Mouse (Mus musculus) liver, postnatal 0 days (tissue): ENCODE data around the gene Arhgap44. TPM values are rescaled to one million over a fixed set of nuclear protein-coding genes. Genes with fewer than 3 reads are reported as not detected.

Experiments
- ATAC-seq: fragments of 200-750 bp; cut with Nextera tagmentation; 2 replicates; pipeline ENCODE4 v1.8.0; 2017; ENCODE audit warnings: mild to moderate bottlenecking, moderate library complexity
- DNase-seq: peaks from one replicate; pipeline ENCODE4 v3.0.0-alpha.2; 2016
- H3K27ac ChIP-seq: fragments of 300-500 bp; sonication (generic); 2 replicates; pipeline ENCODE4 v1.5.1; 2014; ENCODE audit warnings: antibody characterized with exemption, moderate library complexity, mild to moderate bottlenecking, low read depth
- H3K27me3 ChIP-seq: fragments of 300-500 bp; sonication (generic); 2 replicates; pipeline ENCODE4 v1.6.1; 2014; ENCODE audit warnings: low read length, control low read depth, mixed read lengths; ENCODE audit not compliant: insufficient read depth
- H3K36me3 ChIP-seq: fragments of 300-500 bp; sonication (generic); replicated peaks from 2 replicates; pipeline ENCODE4 v1.6.1; 2014; ENCODE audit warnings: mild to moderate bottlenecking, control low read depth, low read length, moderate library complexity, mixed read lengths; ENCODE audit not compliant: insufficient read depth
- H3K4me1 ChIP-seq: fragments of 300-500 bp; sonication (generic); 2 replicates; pipeline ENCODE4 v1.6.1; 2014; ENCODE audit warnings: antibody characterized with exemption, mild to moderate bottlenecking, control low read depth; ENCODE audit not compliant: insufficient read depth
- H3K4me2 ChIP-seq: fragments of 300-500 bp; sonication (generic); 2 replicates; pipeline ENCODE4 v1.6.1; 2014; ENCODE audit warnings: low read depth, mild to moderate bottlenecking, low read length, moderate library complexity, mixed read lengths
- H3K4me3 ChIP-seq: fragments of 300-500 bp; sonication (generic); 2 replicates; pipeline ENCODE4 v1.5.1; 2014; ENCODE audit warnings: low read depth, low read length
- H3K9ac ChIP-seq: fragments of 300-500 bp; sonication (generic); replicated peaks from 2 replicates; pipeline ENCODE4 v1.6.1; 2014; ENCODE audit warnings: mild to moderate bottlenecking, moderate library complexity
- H3K9me3 ChIP-seq: fragments of 300-500 bp; sonication (generic); 2 replicates; pipeline ENCODE4 v1.6.1; 2016; ENCODE audit warnings: mild to moderate bottlenecking, control low read depth, low read length, mixed read lengths
- CTCF ChIP-seq: sonication (generic); IDR thresholded peaks from 2 replicates; pipeline ENCODE4 v1.5.1; 2016; ENCODE audit warnings: antibody characterized with exemption, low read depth
- EP300 ChIP-seq: IDR thresholded peaks from 2 replicates; pipeline ENCODE4 v1.6.1; 2016; ENCODE audit warnings: antibody characterized with exemption, low read depth, mild to moderate bottlenecking
- WGBS: fragments of 180-500 bp; shearing (Covaris S2); extraction: QIAGEN DNeasy Blood & Tissue Kit; methylation state at CpG from one replicate; pipeline ENCODE4 v1.1.7; 2014; ENCODE audit not compliant: insufficient replicate concordance; 5-methylcytosine and 5-hydroxymethylcytosine counted together
- polyA plus RNA-seq: library from polyadenylated mRNA; unstranded; fragments of >200 nt; fragmentation: Nextera tagmentation; extraction: Ambion mirVana; gene quantifications from 2 replicates; pipeline ENCODE4 v1.2.1, GENCODE M21; 2015

The Arhgap44 gene
- polyA plus RNA-seq = 0.62 and 0.73 TPM in 2 replicates

DNA sequence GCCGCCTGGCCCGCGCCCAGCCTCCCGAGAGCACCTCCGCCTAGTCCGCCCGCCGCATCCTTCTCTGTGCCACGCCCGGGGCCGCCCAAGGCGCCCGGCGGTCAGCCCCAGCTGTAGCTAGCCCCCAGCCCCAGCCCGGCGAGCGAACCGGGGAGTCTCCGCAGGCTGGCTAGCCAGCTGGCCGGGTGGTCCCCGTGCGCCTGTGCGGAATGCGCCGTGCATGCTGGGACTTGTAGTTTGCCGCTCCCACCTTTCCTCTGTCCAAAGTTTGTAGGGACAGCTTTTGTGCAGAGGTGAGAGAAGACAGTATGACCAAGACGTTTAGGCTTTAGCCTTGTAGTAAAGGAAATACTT is at the start of gene Arhgap44:
TSS of gene Arhgap44 (minus strand) at position 195 of the 354 bp plus-strand sequence.
- Histone ChIP-seq H3K4me1 (0 out of 2 replicates have a peak, but pooled peaks cover 8% of the 10 kb centered on the region), H3K9ac (peak within 1 kb of the TSS; percentile 49; the same call in 1 of the 2 replicates), H3K4me2 (peak within 1 kb of the TSS; percentile 72), H3K27ac (no peak within 1 kb of the TSS), H3K27me3 (peaks cover 13% of the 10 kb centered on the region), H3K9me3 (no peaks in the 10 kb centered on the region), H3K4me3 (peak within 1 kb of the TSS; percentile 58), H3K36me3 (no peaks in the 10 kb centered on the region)
- no peak for TF ChIP-seq CTCF
- no peak for TF ChIP-seq EP300
- under 1% methylated on average over 27 of the region's 27 CpGs for WGBS
- ATAC-seq = peak; percentile 77
- DNase-seq = peak; percentile 65

DNA sequence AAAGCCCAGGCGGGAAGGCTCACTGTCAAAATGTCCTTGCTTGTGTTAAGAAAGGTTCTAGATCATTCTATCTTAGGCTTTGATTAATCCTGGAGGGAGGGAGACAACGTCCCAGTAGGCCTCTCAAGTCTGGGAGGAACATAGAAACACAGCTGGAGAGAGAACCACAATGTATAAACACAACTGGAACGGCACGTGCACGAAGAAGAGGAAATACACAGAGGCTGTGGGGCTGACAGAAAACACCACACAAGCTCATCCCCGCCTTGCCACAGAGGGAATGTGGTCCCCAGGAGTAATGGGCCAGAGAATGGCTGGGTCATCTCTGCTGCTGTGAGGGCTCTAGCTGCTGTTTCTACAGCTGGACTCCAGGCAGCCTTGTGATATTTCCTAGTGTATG is 48.9 kb upstream of the Arhgap44 start:
- H3K27ac ChIP-seq = no peak overlapping the region
- no peak overlapping the region for H3K4me2 ChIP-seq
- H3K27me3 ChIP-seq = no peaks in the 10 kb centered on the region
- H3K4me3 ChIP-seq = no peak overlapping the region
- no peak for ATAC-seq
- no peak overlapping the region for H3K9ac ChIP-seq
- no peaks in the 10 kb centered on the region for H3K4me1 ChIP-seq
- DNase-seq = no peak
- no peaks in the 10 kb centered on the region for H3K9me3 ChIP-seq
- 45% methylated on average over 6 of the region's 6 CpGs for WGBS
- no peak for TF ChIP-seq CTCF
- no peaks in the 10 kb centered on the region for H3K36me3 ChIP-seq

DNA sequence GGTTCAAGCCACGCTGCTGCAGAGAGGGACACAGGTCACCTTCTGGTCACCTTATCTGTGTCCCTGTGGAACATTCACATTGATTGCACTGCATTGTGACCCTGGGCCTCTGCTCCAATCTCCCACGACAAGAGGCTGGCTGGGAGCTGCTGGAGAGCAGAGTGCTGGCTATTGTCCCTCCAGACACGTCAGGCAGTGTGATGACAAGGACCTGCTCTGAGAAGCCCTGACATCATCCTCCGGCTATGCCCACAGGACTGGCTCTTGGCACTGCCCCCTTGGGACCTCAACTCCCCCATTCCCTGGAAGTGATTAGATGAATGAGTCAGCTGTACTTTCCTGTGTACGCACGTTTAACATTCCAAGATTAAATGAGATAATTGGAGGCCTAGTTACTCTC is 46.7 kb upstream of the Arhgap44 start:
- H3K27me3 ChIP-seq = no peaks in the 10 kb centered on the region
- TF ChIP-seq CTCF (no peak), EP300 (no peak)
- no peaks in the 10 kb centered on the region for H3K9me3 ChIP-seq
- 43% methylated on average over 6 of the region's 6 CpGs for WGBS
- no peak for DNase-seq
- H3K36me3 ChIP-seq = no peaks in the 10 kb centered on the region
- ATAC-seq = no peak
- no peaks in the 10 kb centered on the region for H3K4me1 ChIP-seq
- H3K27ac ChIP-seq = no peak overlapping the region
- no peak overlapping the region for H3K4me3 ChIP-seq
- no peak overlapping the region for H3K9ac ChIP-seq
- H3K4me2 ChIP-seq = no peak overlapping the region

DNA sequence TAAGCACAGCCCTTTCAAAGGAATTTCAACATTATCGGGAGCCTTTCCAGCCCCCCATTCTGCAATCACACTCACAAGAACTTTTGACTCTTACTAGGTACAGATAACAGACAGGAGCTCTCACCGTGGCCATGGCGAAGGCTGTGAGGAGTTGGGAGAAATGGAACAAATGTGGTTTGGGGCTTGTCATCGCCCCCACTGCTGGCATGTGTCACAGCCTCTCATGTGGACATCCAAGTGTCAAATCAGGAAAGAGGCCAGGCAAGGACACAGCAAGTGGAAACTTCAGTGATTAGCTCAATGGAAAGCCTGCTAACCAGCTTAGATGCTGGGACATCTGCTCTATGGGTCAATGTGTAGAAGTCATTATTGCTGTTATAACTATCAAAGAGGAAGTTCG is 42.5 kb upstream of the Arhgap44 start:
- no peak for DNase-seq
- TF ChIP-seq CTCF (no peak), EP300 (no peak)
- Histone ChIP-seq H3K4me3 (no peak overlapping the region), H3K27ac (no peak overlapping the region), H3K36me3 (no peaks in the 10 kb centered on the region), H3K4me2 (no peak overlapping the region), H3K4me1 (no peaks in the 10 kb centered on the region), H3K27me3 (no peaks in the 10 kb centered on the region), H3K9me3 (no peaks in the 10 kb centered on the region), H3K9ac (no peak overlapping the region)
- no peak for ATAC-seq
- 72% methylated on average over 5 of the region's 5 CpGs for WGBS

DNA sequence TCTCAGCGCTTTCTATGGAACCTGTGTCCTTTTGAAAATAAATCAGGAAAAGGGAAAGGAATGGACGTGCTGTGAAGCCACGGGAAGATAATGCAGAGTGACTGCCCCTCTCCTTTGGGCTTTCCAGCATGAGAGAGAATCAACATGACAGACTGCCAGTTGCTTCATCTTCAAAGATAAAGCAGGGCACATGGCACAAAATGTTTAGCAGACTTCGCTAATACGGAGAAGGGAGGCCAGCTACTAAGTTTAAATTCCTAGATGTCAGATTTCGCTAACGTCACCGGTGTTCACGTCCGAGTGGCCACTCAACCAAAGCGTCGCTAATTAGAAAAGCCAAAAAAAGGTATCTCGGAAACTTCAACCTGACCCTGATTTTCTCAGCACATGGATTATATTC is 41.9 kb upstream of the Arhgap44 start:
- WGBS = 83% methylated on average over 13 of the region's 13 CpGs
- no peaks in the 10 kb centered on the region for H3K9me3 ChIP-seq
- ATAC-seq (no peak), DNase-seq (no peak)
- H3K9ac ChIP-seq = no peak overlapping the region
- no peaks in the 10 kb centered on the region for H3K4me1 ChIP-seq
- TF ChIP-seq EP300 (no peak), CTCF (no peak)
- H3K27me3 ChIP-seq = no peaks in the 10 kb centered on the region
- no peak overlapping the region for H3K4me2 ChIP-seq
- H3K27ac ChIP-seq = no peak overlapping the region
- no peaks in the 10 kb centered on the region for H3K36me3 ChIP-seq
- H3K4me3 ChIP-seq = no peak overlapping the region

DNA sequence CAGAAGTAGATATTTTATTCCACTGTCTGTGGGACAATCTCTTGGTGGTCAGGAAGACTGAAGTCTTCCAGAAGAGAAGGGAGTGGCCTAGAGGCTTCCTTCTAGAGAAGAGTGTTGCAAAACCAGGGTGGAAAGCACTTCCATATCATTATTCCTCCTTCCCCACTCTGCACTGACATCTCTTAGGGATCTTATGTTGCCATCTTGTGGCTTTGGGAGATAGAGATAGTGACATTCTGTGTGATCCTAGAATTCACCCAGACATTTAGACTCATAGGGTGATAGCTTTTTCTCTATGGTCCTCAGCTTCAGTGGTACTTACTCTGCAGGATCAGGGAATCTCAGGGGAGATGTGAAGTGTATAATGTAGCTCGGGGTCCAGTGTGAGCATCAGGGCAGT is 40.3 kb upstream of the Arhgap44 start:
- TF ChIP-seq EP300 (no peak), CTCF (no peak)
- Histone ChIP-seq H3K9me3 (no peaks in the 10 kb centered on the region), H3K4me3 (no peak overlapping the region), H3K36me3 (no peaks in the 10 kb centered on the region), H3K4me1 (no peaks in the 10 kb centered on the region), H3K27ac (no peak overlapping the region), H3K4me2 (no peak overlapping the region), H3K9ac (no peak overlapping the region), H3K27me3 (no peaks in the 10 kb centered on the region)
- no peak for DNase-seq
- WGBS = 51% methylated on average over 1 of the region's 1 CpGs
- ATAC-seq = no peak

DNA sequence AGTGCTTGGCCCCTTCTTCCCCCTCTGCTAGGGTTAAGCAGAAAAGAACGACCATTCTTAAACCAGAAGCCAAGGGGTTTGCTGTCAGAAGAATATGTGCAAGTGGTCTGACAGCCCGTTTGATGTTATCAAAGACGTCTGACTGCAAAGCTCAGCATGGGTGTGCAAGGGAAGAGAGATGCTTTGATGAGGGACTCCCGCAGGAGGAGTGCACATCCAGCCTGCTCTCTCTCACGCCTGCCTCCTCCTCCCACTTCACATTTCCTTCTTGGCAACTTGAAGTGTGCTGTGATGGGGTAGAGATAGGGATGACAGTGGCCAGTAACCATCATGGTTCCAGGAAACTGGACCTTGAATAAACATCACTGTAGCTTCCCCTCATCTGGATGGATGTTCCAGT is 39.5 kb upstream of the Arhgap44 start:
- DNase-seq (no peak), ATAC-seq (no peak)
- H3K27me3 ChIP-seq = no peaks in the 10 kb centered on the region
- H3K4me1 ChIP-seq = no peaks in the 10 kb centered on the region
- no peak overlapping the region for H3K4me2 ChIP-seq
- H3K9me3 ChIP-seq = no peaks in the 10 kb centered on the region
- no peaks in the 10 kb centered on the region for H3K36me3 ChIP-seq
- H3K27ac ChIP-seq = no peak overlapping the region
- 59% methylated on average over 5 of the region's 5 CpGs for WGBS
- no peak overlapping the region for H3K9ac ChIP-seq
- no peak overlapping the region for H3K4me3 ChIP-seq
- TF ChIP-seq EP300 (no peak), CTCF (no peak)
